Mouse (Mus musculus): Measurements from ENCODE around the gene Rapgefl1. TPM values are rescaled to one million over a fixed set of nuclear protein-coding genes. Genes with fewer than 3 reads are reported as not detected.
A peak's percentile ranks its signal among the peaks of the same experiment; 100 is the strongest.

Gene Rapgefl1
- total RNA-seq, 2 experiments from 2014 or later: 185 to 222 TPM

DNA sequence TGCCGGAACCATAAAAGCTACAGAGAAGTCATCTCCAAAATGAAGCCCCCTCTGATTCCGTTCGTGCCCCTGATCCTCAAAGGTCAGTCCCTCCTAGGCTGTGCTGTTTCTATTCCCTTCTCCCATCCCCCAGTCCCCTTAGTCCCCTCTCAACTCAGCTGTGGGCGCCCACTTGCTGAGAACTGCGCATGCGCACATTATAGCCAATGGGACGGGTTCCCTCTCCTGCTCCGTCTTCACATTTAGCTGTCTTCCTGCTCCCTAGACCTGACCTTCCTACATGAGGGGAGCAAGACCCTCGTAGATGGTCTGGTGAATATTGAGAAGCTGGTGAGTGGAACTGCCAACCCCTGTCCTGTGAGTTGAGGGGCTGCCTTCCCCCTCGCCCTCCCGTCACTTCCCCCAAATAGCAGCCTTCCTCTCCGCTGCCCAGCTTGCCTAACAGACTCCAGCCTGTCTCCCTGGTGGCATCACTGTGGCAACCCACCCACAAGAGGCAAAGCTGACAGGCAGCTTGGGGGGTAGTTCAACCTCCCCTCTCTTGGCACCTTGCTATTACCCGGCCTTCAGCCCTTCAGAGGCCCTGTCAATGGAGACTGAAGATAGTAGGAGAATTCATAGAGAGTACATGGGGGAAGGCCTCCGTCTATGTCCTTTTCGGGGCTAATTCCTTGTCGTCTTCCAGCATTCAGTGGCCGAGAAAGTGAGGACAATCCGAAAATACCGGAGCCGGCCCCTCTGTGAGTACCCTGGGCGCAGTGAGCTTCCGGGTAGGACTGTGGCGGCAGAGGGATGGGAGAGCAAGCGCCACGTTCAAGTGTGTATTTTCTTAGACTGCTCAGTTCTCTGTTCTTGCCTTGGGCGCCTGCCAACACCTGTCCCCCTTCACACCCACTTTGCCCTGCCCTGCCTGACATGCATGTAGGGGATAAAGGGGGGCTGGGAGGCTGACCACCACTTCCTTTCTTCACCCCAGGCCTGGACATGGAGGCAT, 13.8 kb downstream of the Rapgefl1 start:
- no peak for DNase-seq (ENCODE audit: extremely low spot score in 1 of 2, low spot score in 1 of 2)

DNA sequence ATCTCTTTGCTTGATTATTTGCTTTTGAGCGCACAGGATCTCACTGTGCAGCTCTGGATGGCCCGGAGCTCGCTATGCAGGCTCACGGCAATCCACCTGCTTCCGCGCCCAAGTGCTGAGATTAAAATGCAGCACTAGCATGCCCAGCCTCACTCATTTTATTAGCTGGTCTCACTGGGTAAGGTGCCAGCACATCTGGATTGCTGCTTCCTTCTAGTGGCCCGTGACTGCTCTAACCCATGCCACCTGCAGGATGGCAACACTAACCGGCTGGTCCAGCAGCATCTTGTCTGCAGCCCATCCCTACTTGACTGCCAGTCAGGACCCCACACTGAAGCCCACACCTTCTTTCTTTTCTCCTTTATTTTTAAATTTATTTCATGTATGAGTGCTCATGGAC, 17.5 kb downstream of the Rapgefl1 start:
- DNase-seq (ENCODE audit: extremely low spot score in 1 of 2, low spot score in 1 of 2): no peak

DNA sequence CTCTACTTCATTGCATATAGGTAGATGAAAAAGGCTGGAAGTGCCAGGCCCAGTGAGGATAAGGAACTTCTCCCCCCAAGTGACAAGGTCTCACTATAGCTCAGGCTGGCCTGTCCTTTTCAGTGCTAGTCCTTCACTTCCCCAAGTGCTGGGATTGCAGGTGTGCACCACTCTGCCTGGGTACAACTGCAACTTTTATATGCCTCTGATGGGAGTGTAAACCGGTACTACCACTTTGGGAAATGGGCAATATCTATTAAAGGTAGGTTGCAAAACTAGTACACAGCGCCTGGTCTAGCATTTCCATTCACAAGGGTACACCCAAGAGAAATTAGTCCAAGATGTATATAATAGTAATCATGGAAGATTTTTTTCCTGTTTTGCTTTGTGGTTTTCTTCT, 18.1 kb downstream of the Rapgefl1 start:
- no peak for DNase-seq (ENCODE audit: extremely low spot score in 1 of 2, low spot score in 1 of 2)

- peak in 1 of 2 experiments; percentile 97 for DNase-seq (ENCODE audit: extremely low spot score in 1 of 2, low spot score in 1 of 2)
These were observed 22.5 kb downstream of the Rapgefl1 start for GRCm38 (mm10) chr11:98858759-98859731.

- peak; percentile 91 for DNase-seq (ENCODE audit: extremely low spot score in 1 of 2, low spot score in 1 of 2)
These were observed 26.6 kb downstream of the Rapgefl1 start, which contains the start of gene Wipf2 for GRCm38 (mm10) chr11:98863028-98863750. Gene Wipf2 (plus strand): TSS chr11:98863638.

DNA sequence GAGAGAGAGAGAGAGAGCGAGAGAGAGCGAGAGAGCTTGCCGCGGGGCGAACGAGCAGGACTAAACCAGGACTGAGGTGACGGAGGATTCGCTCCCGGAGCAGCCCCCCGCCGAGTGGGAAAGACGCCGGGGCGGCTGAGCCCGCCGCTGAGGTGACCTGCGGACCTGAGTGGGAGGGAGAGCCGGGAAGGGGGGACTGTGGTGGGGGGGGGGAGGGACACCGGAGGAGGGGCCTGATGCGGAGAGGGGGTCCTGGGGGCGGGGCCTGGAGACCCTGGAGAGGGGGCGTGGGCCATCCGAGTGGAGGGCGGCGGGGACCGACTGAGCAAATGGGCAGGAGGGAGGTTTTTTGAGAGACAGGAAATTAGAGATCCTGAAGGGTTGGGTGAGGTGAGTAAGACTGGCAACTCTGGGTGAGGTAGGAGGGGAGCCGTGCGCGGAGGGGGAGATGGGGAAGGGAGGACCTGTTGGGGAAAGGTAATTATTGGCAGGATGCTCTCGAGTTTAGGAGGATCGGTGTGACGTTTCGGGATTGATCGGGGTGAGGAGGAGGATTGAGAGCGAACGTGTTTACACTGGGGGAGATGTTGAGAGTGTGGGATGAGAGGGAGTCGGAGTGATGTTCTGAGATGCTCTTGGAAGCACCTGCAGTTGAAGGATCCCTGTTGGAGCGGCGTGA, 27.3 kb downstream of the Rapgefl1 start:
- peak in 1 of 2 experiments; percentile 58 for DNase-seq (ENCODE audit: extremely low spot score in 1 of 2, low spot score in 1 of 2)

DNA sequence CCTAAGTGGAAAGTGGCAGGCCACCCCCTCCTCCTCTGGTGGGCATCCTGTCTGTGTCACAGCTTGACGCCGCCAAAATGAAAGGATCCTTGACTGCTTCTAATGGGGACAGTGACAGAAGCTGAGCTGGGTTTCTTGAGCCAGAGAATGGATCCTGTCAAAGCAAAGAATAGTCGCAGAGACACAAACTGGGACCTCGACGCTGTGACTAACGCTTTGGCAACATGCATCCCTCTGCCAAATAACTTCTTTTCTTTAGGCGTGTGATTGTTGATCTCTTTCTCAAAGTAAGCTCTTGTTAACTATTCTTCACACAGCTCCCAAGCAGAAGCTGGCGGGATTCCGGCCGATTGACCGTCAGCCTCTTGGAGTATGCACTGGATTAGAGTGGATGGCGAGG, 30.7 kb downstream of the Rapgefl1 start:
- no peak for DNase-seq (ENCODE audit: extremely low spot score in 1 of 2, low spot score in 1 of 2)

DNA sequence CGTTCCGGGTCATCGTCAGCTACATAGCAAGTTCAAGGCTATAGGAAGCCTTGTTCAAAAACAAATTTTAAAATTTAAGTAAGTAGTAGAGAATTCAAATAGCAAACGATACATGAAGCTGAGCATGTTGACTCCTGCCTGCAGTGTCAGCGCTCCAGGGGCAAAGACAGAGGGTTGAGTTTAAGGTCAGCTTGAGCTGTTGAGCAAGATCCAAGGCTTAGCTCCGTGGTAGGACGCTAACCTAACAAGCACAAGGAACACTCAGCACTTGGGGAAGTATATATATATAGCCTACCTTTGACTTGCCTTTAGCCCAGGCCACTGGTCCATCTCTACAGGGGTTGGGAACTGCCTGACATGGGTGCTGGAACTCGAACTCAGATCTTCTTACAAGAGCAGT, 33.3 kb downstream of the Rapgefl1 start:
- DNase-seq (ENCODE audit: extremely low spot score in 1 of 2, low spot score in 1 of 2): no peak

- DNase-seq (ENCODE audit: extremely low spot score in 1 of 2, low spot score in 1 of 2): no peak
These were observed 34.2 kb downstream of the Rapgefl1 start for GRCm38 (mm10) chr11:98870791-98871190.

DNA sequence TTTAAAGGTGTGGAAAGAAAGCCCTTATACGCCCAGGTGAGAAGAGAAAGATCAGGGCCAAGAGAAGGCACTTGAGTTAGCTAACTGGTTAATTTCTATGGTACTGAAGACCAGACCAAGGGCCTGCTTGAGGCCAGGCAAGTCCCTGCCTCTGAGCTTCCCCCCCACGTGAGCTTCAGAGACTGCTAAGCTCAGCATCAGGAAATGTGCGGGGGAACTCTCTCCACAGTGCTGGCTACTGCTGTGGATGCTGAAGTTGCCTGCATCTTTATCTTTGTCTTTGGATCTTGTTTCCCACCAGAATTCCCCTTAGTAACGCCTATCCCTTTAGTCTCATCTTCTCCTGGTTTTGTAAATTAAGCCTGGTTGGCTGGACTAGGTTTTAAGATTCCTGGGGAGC, 34.8 kb downstream of the Rapgefl1 start:
- DNase-seq (ENCODE audit: extremely low spot score in 1 of 2, low spot score in 1 of 2): no peak

- DNase-seq (ENCODE audit: extremely low spot score in 1 of 2, low spot score in 1 of 2): no peak
These were observed 35.5 kb downstream of the Rapgefl1 start for GRCm38 (mm10) chr11:98872040-98872439.

DNA sequence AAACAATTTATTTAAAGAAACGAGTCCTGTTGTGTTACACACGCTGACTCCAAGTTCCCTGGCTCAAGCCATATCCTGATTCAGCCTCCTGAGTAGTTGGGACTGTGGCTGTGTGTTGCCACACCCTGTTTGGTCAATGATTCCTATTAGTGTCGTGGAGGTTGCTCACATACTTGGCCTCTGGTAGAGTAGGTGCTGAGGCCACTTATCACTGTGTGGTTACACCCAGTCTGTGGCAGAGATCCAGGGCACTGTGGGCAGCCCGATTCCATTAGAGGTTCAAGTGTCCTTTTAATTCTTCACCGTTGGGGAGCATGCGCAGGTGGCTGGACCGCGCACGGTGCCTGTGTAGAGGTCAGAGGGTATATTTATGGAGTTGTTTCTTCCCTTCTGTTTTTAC, 37.3 kb downstream of the Rapgefl1 start:
- DNase-seq (ENCODE audit: extremely low spot score in 1 of 2, low spot score in 1 of 2): no peak

DNA sequence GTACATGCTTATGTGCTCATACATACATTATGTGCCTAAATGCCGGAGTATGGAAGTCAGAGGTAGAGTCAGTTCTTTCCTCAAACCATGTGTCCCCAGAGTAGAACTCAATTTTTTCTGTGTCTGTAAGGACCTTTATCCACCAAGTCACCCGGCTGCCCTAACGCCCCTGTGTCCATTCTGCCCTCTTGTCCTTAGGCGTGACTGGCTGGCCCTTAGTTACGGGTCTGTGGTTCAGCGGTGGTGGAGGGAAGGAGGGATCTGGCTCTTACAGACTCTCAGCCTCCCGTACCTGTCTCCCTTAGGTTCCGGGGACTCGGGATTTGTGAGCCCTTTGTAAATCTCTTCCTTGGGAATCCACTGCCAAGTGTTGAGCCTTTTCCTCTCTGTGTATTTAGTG, 40.4 kb downstream of the Rapgefl1 start:
- no peak for DNase-seq (ENCODE audit: extremely low spot score in 1 of 2, low spot score in 1 of 2)

DNA sequence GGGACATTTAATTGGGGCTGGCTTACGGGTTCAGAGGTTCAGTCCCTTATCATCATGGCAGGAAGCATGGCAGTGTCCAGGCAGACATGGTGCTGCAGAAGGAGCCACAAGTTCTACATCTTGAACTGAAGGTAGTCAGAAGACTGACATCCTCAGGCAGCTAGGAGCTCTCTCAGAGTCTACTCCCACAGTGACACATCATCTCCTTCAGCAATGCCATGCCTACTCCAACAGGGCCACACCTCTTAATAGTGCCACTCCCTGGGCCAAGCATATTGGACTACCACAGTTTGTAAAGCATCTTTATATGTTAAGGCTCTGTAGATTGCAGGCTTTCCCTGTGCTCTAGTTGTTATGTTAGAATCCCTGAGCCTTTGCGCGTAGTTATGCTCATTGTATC, 51.1 kb downstream of the Rapgefl1 start:
- DNase-seq (ENCODE audit: extremely low spot score in 1 of 2, low spot score in 1 of 2): no peak

DNA sequence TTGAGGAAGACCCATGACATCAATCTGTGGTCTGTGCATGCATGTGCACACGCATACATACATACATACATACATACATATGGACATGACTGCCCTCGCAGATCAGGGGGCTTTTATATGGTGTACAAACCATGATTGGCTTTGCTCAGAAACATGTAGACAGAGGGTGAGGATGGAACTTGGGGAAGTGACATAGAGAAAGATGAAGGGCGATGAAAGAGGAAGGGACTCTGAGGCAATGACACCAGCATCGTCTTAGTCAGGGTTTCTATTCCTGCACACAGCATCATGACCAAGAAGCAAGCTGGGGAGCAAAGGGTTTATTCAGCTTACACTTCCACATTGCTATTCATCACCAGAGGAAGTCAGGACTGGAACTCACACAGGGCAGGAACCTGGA, 52.5 kb downstream of the Rapgefl1 start:
- no peak for DNase-seq (ENCODE audit: extremely low spot score in 1 of 2, low spot score in 1 of 2)

GRCm38 (mm10) chr11:98889977-98890376, 53.4 kb downstream of the Rapgefl1 start:
- DNase-seq (ENCODE audit: extremely low spot score in 1 of 2, low spot score in 1 of 2): no peak

GRCm38 (mm10) chr11:98892426-98892825, 55.8 kb downstream of the Rapgefl1 start:
- no peak for DNase-seq (ENCODE audit: extremely low spot score in 1 of 2, low spot score in 1 of 2)

GRCm38 (mm10) chr11:98900529-98901125, 64.0 kb downstream of the Rapgefl1 start:
- no peak for DNase-seq (ENCODE audit: extremely low spot score in 1 of 2, low spot score in 1 of 2)

- DNase-seq (ENCODE audit: extremely low spot score in 1 of 2, low spot score in 1 of 2): no peak
These were observed 66.1 kb downstream of the Rapgefl1 start for GRCm38 (mm10) chr11:98902621-98903245.

Data from layer of hippocampus, postnatal 25 days (tissue).